Mouse (Mus musculus): Measurements from ENCODE around the gene Dag1. TPM values are rescaled to one million over a fixed set of nuclear protein-coding genes. Genes with fewer than 3 reads are reported as not detected.

Dag1 gene
- 101 and 107 TPM in 2 replicates for polyA plus RNA-seq (2014; fragmentation: Nextera tagmentation; extraction: Ambion mirVana)

GRCm38 (mm10) chr9:108263690-108264190 lies at the start of gene Dag1:
TSS of gene Dag1 (minus strand) at chr9:108263958.
- peak; percentile 98 for ATAC-seq (ENCODE audit: low read depth)
- peak within 1 kb of the TSS; percentile 88 for H3K27ac ChIP-seq (replicated peaks; ENCODE audit: low read depth, low read length)

GRCm38 (mm10) chr9:108308141-108308540 lies 44.4 kb upstream of the Dag1 start:
- H3K9me3 ChIP-seq (ENCODE audit: control insufficient read depth, low read length): no peaks in the 10 kb centered on the region
- peaks cover 9% of the 10 kb centered on the region for H3K36me3 ChIP-seq (ENCODE audit: control insufficient read depth, insufficient read depth, low read length)
- 64% methylated on average over 2 of the region's 2 CpGs for WGBS
- peak overlapping the region; percentile 63; the same call in 1 of the 2 replicates for H3K9ac ChIP-seq (ENCODE audit: low read depth, low read length)
- no peak for ATAC-seq (ENCODE audit: low read depth)
- no peaks in the 10 kb centered on the region for H3K27me3 ChIP-seq (replicated peaks; ENCODE audit: control insufficient read depth, insufficient read depth, low read length)
- H3K4me2 ChIP-seq (ENCODE audit: low read depth, low read length): peak overlapping the region; percentile 86
- no peak overlapping the region for H3K27ac ChIP-seq (replicated peaks; ENCODE audit: low read depth, low read length)
- DNase-seq (ENCODE audit: low spot score): no peak
- H3K4me3 ChIP-seq (ENCODE audit: low read depth, low read length): peak overlapping the region; percentile 95
- peaks cover 32% of the 10 kb centered on the region for H3K4me1 ChIP-seq (ENCODE audit: control insufficient read depth, insufficient read depth, low read length)

More at GRCm38 (mm10) chr9:108263690-108264190, at the start of gene Dag1:
- peak within 1 kb of the TSS; percentile 80 for H3K4me2 ChIP-seq (ENCODE audit: low read depth, low read length)
- 0% methylated on average over 14 of the region's 71 CpGs for WGBS
- H3K4me1 ChIP-seq (ENCODE audit: control insufficient read depth, insufficient read depth, low read length): peaks cover 22% of the 10 kb centered on the region
- H3K9ac ChIP-seq (ENCODE audit: low read depth, low read length): peak within 1 kb of the TSS; percentile 89
- H3K9me3 ChIP-seq (ENCODE audit: control insufficient read depth, low read length): no peaks in the 10 kb centered on the region
- peak within 1 kb of the TSS; percentile 95 for H3K4me3 ChIP-seq (ENCODE audit: low read depth, low read length)
- no peaks in the 10 kb centered on the region for H3K27me3 ChIP-seq (replicated peaks; ENCODE audit: control insufficient read depth, insufficient read depth, low read length)
- DNase-seq (ENCODE audit: low spot score): peak; percentile 98
- H3K36me3 ChIP-seq (ENCODE audit: control insufficient read depth, insufficient read depth, low read length): no peaks in the 10 kb centered on the region

GRCm38 (mm10) chr9:108307021-108307807 lies 43.5 kb upstream of the Dag1 start:
- H3K9me3 ChIP-seq (ENCODE audit: control insufficient read depth, low read length): no peaks in the 10 kb centered on the region
- peak overlapping the region; percentile 95 for H3K4me3 ChIP-seq (ENCODE audit: low read depth, low read length)
- peak overlapping the region; percentile 86 for H3K4me2 ChIP-seq (ENCODE audit: low read depth, low read length)
- H3K36me3 ChIP-seq (ENCODE audit: control insufficient read depth, insufficient read depth, low read length): peaks cover 15% of the 10 kb centered on the region
- DNase-seq (ENCODE audit: low spot score) (no peak), ATAC-seq (ENCODE audit: low read depth) (no peak)
- H3K27me3 ChIP-seq (replicated peaks; ENCODE audit: control insufficient read depth, insufficient read depth, low read length): no peaks in the 10 kb centered on the region
- WGBS: 11% methylated on average over 12 of the region's 12 CpGs
- H3K9ac ChIP-seq (ENCODE audit: low read depth, low read length): peak overlapping the region; percentile 99
- peaks cover 32% of the 10 kb centered on the region for H3K4me1 ChIP-seq (ENCODE audit: control insufficient read depth, insufficient read depth, low read length)
- peak overlapping the region; percentile 100 for H3K27ac ChIP-seq (replicated peaks; ENCODE audit: low read depth, low read length)

- DNase-seq (ENCODE audit: low spot score) (peak; percentile 91), ATAC-seq (ENCODE audit: low read depth) (peak; percentile 79)
- Histone ChIP-seq H3K27ac (replicated peaks; ENCODE audit: low read depth, low read length) (peak overlapping the region; percentile 100), H3K9ac (ENCODE audit: low read depth, low read length) (peak overlapping the region; percentile 99), H3K4me3 (ENCODE audit: low read depth, low read length) (peak overlapping the region; percentile 95), H3K9me3 (ENCODE audit: control insufficient read depth, low read length) (no peaks in the 10 kb centered on the region), H3K4me1 (ENCODE audit: control insufficient read depth, insufficient read depth, low read length) (peaks cover 32% of the 10 kb centered on the region), H3K4me2 (ENCODE audit: low read depth, low read length) (peak overlapping the region; percentile 86), H3K36me3 (ENCODE audit: control insufficient read depth, insufficient read depth, low read length) (peaks cover 15% of the 10 kb centered on the region), H3K27me3 (replicated peaks; ENCODE audit: control insufficient read depth, insufficient read depth, low read length) (no peaks in the 10 kb centered on the region)
- under 1% methylated on average over 23 of the region's 51 CpGs for WGBS
Measured at GRCm38 (mm10) chr9:108306571-108306980, 42.8 kb upstream of the Dag1 start.

DNA sequence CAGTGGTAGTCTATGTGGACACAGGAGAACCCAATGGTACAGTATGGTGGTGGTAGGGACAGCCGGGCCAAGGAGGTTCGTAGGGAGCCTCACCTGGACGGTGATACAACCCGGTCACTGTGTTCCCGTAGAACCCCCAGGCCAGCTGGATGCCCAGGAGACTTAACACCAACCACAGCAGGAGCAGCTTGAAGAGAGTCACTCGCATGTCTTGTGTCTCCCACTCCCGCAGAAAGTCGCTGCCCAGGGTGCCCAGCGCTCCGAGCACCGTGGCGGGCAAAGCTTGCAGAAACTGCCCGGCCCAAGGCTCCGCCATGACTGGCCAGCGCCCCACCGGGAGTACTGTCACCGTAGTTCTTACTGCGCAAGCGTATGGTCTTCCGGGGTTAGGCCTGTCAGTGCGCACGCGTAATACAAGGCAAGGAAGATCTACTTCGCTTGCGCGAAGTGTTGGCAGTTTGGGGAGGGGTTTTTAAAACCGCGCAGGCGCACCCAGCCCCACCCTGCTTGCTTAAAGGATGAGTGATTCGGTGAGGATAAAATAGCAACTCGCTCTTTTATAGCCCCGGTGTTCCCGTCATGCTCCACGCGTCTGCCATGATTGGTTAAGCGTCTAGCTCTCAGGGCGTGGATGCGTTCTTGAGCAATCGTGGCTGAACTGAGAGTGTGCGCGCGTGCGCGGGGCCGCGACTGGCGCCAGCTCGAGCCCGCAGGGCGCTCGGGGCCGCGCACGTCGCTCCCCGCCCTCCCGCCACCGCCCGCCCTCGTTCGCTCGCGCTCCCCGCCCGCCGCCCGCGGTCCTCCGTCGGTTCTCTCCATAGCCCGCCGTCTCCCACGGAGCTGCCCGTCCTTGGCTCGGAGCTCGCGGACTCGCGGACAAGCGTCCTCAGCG lies 42.1 kb upstream of the Dag1 start, which contains the start of the genes Rhoa and Tcta:
Gene Rhoa (plus strand): TSS at position 501 of the 892 bp plus-strand sequence.
Gene Tcta (minus strand): TSS at position 532 of the 892 bp plus-strand sequence.
- H3K36me3 ChIP-seq (ENCODE audit: control insufficient read depth, insufficient read depth, low read length): peaks cover 18% of the 10 kb centered on the region
- peak within 1 kb of the TSS; percentile 100 for H3K27ac ChIP-seq (replicated peaks; ENCODE audit: low read depth, low read length)
- H3K4me2 ChIP-seq (ENCODE audit: low read depth, low read length): peak within 1 kb of the TSS; percentile 86
- DNase-seq (ENCODE audit: low spot score) (peak; percentile 100), ATAC-seq (ENCODE audit: low read depth) (peak; percentile 98)
- H3K4me1 ChIP-seq (ENCODE audit: control insufficient read depth, insufficient read depth, low read length): peaks cover 32% of the 10 kb centered on the region
- no peaks in the 10 kb centered on the region for H3K9me3 ChIP-seq (ENCODE audit: control insufficient read depth, low read length)
- peak within 1 kb of the TSS; percentile 95 for H3K4me3 ChIP-seq (ENCODE audit: low read depth, low read length)
- H3K9ac ChIP-seq (ENCODE audit: low read depth, low read length): peak within 1 kb of the TSS; percentile 99
- WGBS: under 1% methylated on average over 39 of the region's 81 CpGs
- H3K27me3 ChIP-seq (replicated peaks; ENCODE audit: control insufficient read depth, insufficient read depth, low read length): no peaks in the 10 kb centered on the region

DNA sequence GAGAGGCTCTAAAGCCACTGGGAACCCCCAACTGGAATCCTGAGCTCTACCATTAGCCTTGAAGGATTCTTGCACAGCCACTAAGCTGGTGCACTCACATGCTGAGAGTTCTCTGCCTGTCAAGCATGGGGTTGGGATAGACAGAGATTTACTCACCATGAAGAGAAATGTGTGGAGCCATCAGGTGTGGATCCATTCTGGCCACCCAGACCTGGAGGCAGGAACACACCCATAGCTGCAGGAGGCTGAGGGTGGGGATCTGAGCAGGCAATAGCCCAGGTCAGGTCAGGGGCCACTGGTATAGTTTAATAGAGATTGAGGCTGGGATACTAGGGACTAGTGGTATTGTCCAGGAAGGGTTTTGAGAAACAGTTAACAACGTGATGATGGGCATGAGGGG lies 41.4 kb upstream of the Dag1 start:
- 0% methylated on average over 1 of the region's 1 CpGs for WGBS
- no peaks in the 10 kb centered on the region for H3K9me3 ChIP-seq (ENCODE audit: control insufficient read depth, low read length)
- peak overlapping the region; percentile 95 for H3K4me3 ChIP-seq (ENCODE audit: low read depth, low read length)
- no peaks in the 10 kb centered on the region for H3K27me3 ChIP-seq (replicated peaks; ENCODE audit: control insufficient read depth, insufficient read depth, low read length)
- peaks cover 27% of the 10 kb centered on the region for H3K4me1 ChIP-seq (ENCODE audit: control insufficient read depth, insufficient read depth, low read length)
- H3K27ac ChIP-seq (replicated peaks; ENCODE audit: low read depth, low read length): peak overlapping the region; percentile 100; the same call in 1 of the 2 replicates
- H3K36me3 ChIP-seq (ENCODE audit: control insufficient read depth, insufficient read depth, low read length): peaks cover 18% of the 10 kb centered on the region
- no peak for DNase-seq (ENCODE audit: low spot score)
- no peak for ATAC-seq (ENCODE audit: low read depth)
- H3K9ac ChIP-seq (ENCODE audit: low read depth, low read length): peak overlapping the region; percentile 90
- peak overlapping the region; percentile 86 for H3K4me2 ChIP-seq (ENCODE audit: low read depth, low read length)

DNA sequence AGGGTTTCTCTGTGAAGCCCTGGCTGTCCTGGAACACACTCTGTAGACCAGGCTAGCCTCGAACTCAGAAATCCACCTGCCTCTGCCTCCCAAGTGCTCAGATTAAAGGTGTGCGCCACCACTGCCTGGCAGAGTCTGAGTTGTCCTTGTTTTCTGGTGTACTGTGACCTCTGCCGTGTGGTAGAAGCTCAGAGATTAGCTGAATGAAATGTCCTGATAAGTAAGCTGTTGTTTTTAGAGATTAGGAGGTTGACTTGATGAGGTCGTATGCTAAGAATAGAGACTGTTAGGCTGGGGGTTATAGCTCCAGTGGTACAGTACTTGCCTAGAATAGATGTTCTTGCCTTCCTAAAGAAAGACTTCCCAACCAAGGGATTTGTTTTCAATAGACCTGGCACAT lies 41.0 kb upstream of the Dag1 start:
- Histone ChIP-seq H3K4me1 (ENCODE audit: control insufficient read depth, insufficient read depth, low read length) (peaks cover 27% of the 10 kb centered on the region), H3K27ac (replicated peaks; ENCODE audit: low read depth, low read length) (no peak overlapping the region), H3K27me3 (replicated peaks; ENCODE audit: control insufficient read depth, insufficient read depth, low read length) (no peaks in the 10 kb centered on the region), H3K36me3 (ENCODE audit: control insufficient read depth, insufficient read depth, low read length) (peaks cover 19% of the 10 kb centered on the region), H3K4me2 (ENCODE audit: low read depth, low read length) (peak overlapping the region; percentile 86), H3K4me3 (ENCODE audit: low read depth, low read length) (peak overlapping the region; percentile 95), H3K9me3 (ENCODE audit: control insufficient read depth, low read length) (no peaks in the 10 kb centered on the region), H3K9ac (ENCODE audit: low read depth, low read length) (peak overlapping the region; percentile 90)
- DNase-seq (ENCODE audit: low spot score): no peak
- ATAC-seq (ENCODE audit: low read depth): no peak
- 88% methylated on average over 4 of the region's 4 CpGs for WGBS

GRCm38 (mm10) chr9:108301853-108302252 lies 38.1 kb upstream of the Dag1 start:
- WGBS: 88% methylated on average over 3 of the region's 3 CpGs
- Histone ChIP-seq H3K27me3 (replicated peaks; ENCODE audit: control insufficient read depth, insufficient read depth, low read length) (no peaks in the 10 kb centered on the region), H3K27ac (replicated peaks; ENCODE audit: low read depth, low read length) (no peak overlapping the region), H3K9me3 (ENCODE audit: control insufficient read depth, low read length) (no peaks in the 10 kb centered on the region), H3K36me3 (ENCODE audit: control insufficient read depth, insufficient read depth, low read length) (peaks cover 25% of the 10 kb centered on the region), H3K4me1 (ENCODE audit: control insufficient read depth, insufficient read depth, low read length) (peaks cover 5% of the 10 kb centered on the region), H3K9ac (ENCODE audit: low read depth, low read length) (no peak overlapping the region), H3K4me2 (ENCODE audit: low read depth, low read length) (no peak overlapping the region), H3K4me3 (ENCODE audit: low read depth, low read length) (no peak overlapping the region)
- ATAC-seq (ENCODE audit: low read depth): no peak
- DNase-seq (ENCODE audit: low spot score): no peak
